Mouse (Mus musculus) embryo, embryonic 9.5 days (tissue): Measurements from ENCODE around the gene Tgfbr2.

ENCODE experiments used
- DNase-seq: peaks from one replicate; pipeline ENCODE4 v3.0.0-alpha.2; 2017; ENCODE audit errors: extremely low spot score

The Tgfbr2 gene

GRCm38 (mm10) chr9:116114339-116114738 is 60.8 kb downstream of the Tgfbr2 start:
- DNase-seq, result no peak

- DNase-seq, result no peak
These were observed 63.8 kb downstream of the Tgfbr2 start for GRCm38 (mm10) chr9:116111149-116111970.

GRCm38 (mm10) chr9:116108729-116109128 is 66.4 kb downstream of the Tgfbr2 start:
- DNase-seq, result no peak

GRCm38 (mm10) chr9:116104770-116105169 is 70.4 kb downstream of the Tgfbr2 start:
- DNase-seq, result no peak

- DNase-seq, result no peak
These were observed 73.3 kb downstream of the Tgfbr2 start for GRCm38 (mm10) chr9:116101842-116102241.

GRCm38 (mm10) chr9:116100015-116100414 is 75.1 kb downstream of the Tgfbr2 start:
- no peak for DNase-seq

GRCm38 (mm10) chr9:116099596-116099993 is 75.6 kb downstream of the Tgfbr2 start:
- no peak for DNase-seq

GRCm38 (mm10) chr9:116098724-116099595 is 76.2 kb downstream of the Tgfbr2 start:
- no peak for DNase-seq

GRCm38 (mm10) chr9:116091921-116092320 is 83.2 kb downstream of the Tgfbr2 start:
- no peak for DNase-seq

- no peak for DNase-seq
These were observed 83.9 kb downstream of the Tgfbr2 start for GRCm38 (mm10) chr9:116091101-116091841.

GRCm38 (mm10) chr9:116090296-116090695 is 84.9 kb downstream of the Tgfbr2 start:
- no peak for DNase-seq

GRCm38 (mm10) chr9:116088912-116089311 is 86.2 kb downstream of the Tgfbr2 start:
- DNase-seq, result no peak

- DNase-seq, result peak; percentile 72
These were observed 87.3 kb downstream of the Tgfbr2 start for GRCm38 (mm10) chr9:116087880-116088279.

GRCm38 (mm10) chr9:116087263-116087662 is 87.9 kb downstream of the Tgfbr2 start:
- no peak for DNase-seq

- no peak for DNase-seq
These were observed 89.2 kb downstream of the Tgfbr2 start for GRCm38 (mm10) chr9:116085999-116086398.

GRCm38 (mm10) chr9:116084324-116084931 is 90.7 kb downstream of the Tgfbr2 start:
- no peak for DNase-seq

- no peak for DNase-seq
These were observed 91.3 kb downstream of the Tgfbr2 start for GRCm38 (mm10) chr9:116083726-116084323.

GRCm38 (mm10) chr9:116083300-116083699 is 91.9 kb downstream of the Tgfbr2 start:
- no peak for DNase-seq

GRCm38 (mm10) chr9:116081781-116082180 is 93.4 kb downstream of the Tgfbr2 start:
- DNase-seq, result no peak

GRCm38 (mm10) chr9:116077419-116077818 is 97.7 kb downstream of the Tgfbr2 start:
- DNase-seq, result no peak

GRCm38 (mm10) chr9:116076946-116077345 is 98.2 kb downstream of the Tgfbr2 start:
- DNase-seq, result no peak
